ENCODE assay signal across 10 mouse cellular contexts in genomic region chr17:25568880-25569279, GRCm38 (mm10). TPM values are rescaled to one million over a fixed set of nuclear protein-coding genes. Genes with fewer than 3 reads are reported as not detected.
DNase-seq lines count a peak whose midpoint lies in the region; ATAC-seq and TF ChIP-seq lines count a peak whose summit lies in the region.
"Had no signal": no experiment of that assay in that cellular context is flagged by ENCODE, and none has a peak within 500 bp of the region (broad histone marks: within the 10 kb centered on the region; RNA-seq: fewer than 3 reads in every experiment).

No protein-coding gene starts in this region.

- peaks cover 13% of the 10 kb centered on the region; the same call in 1 of the 2 replicates for H3K4me1 ChIP-seq in kidney, embryonic 14.5 days (ENCODE audit: control insufficient read depth, insufficient read depth, low read length)
- H3K4me1 ChIP-seq in kidney, adult 2 months (ENCODE audit: control insufficient read depth, insufficient read depth, low read length) = no peaks in the 10 kb centered on the region
- peaks cover 85% of the 10 kb centered on the region for H3K4me1 ChIP-seq in embryonic facial prominence, embryonic 10.5 days
- peaks cover 5% of the 10 kb centered on the region; the same call in 1 of the 2 replicates for H3K4me1 ChIP-seq in forebrain, postnatal 0 days (ENCODE audit: insufficient read depth)
- peaks cover 28% of the 10 kb centered on the region for H3K4me1 ChIP-seq in midbrain, embryonic 15.5 days

- H3K4me2 ChIP-seq in kidney, embryonic 14.5 days (replicated peaks; ENCODE audit: low read depth, low read length) = peak overlapping the region; percentile 99; the same call in 1 of the 2 replicates
- H3K4me2 ChIP-seq in forebrain, postnatal 0 days (ENCODE audit: low read depth) = peak overlapping the region; percentile 96
- peak overlapping the region; percentile 81 for H3K4me2 ChIP-seq in midbrain, embryonic 15.5 days

- H3K4me3 ChIP-seq in kidney, embryonic 14.5 days (ENCODE audit: low read length) = peak overlapping the region; percentile 57
- no peak overlapping the region for H3K4me3 ChIP-seq in kidney, adult 2 months (ENCODE audit: insufficient read depth, low read depth, low read length)
- peak overlapping the region; percentile 67 for H3K4me3 ChIP-seq in embryonic facial prominence, embryonic 10.5 days
- H3K4me3 ChIP-seq in forebrain, postnatal 0 days (ENCODE audit: low read depth, low read length) = peak overlapping the region; percentile 53
- peak overlapping the region; percentile 46 for H3K4me3 ChIP-seq in midbrain, embryonic 15.5 days

- H3K27ac ChIP-seq in kidney, embryonic 14.5 days (ENCODE audit: low read depth, low read length) = no peak overlapping the region
- no peak overlapping the region for H3K27ac ChIP-seq in kidney, adult 2 months (ENCODE audit: insufficient read depth, low read depth, low read length)
- no peak overlapping the region for H3K27ac ChIP-seq in embryonic facial prominence, embryonic 10.5 days (replicated peaks)
- peak overlapping the region; percentile 54 for H3K27ac ChIP-seq in forebrain, postnatal 0 days (ENCODE audit: low read depth, low read length)
- H3K27ac ChIP-seq in midbrain, embryonic 15.5 days = 0 out of 2 replicates have a peak overlapping the region, but pooled peaks have one; percentile 38

- no peak for TF ChIP-seq CTCF in kidney, adult 2 months (conservative IDR thresholded peaks at IDR 0.05; ENCODE audit: insufficient read depth, insufficient read length, low read depth, low read length)
- TF ChIP-seq CTCF in forebrain, postnatal 0 days (IDR thresholded peaks at IDR 0.05; ENCODE audit: low read depth) = no peak

- H3K9me3 ChIP-seq in kidney, embryonic 14.5 days (ENCODE audit: control insufficient read depth, low read length) = no peaks in the 10 kb centered on the region
- H3K9me3 ChIP-seq in embryonic facial prominence, embryonic 10.5 days = no peaks in the 10 kb centered on the region
- H3K9me3 ChIP-seq in forebrain, postnatal 0 days (ENCODE audit: low read length) = no peaks in the 10 kb centered on the region
- H3K9me3 ChIP-seq in midbrain, embryonic 15.5 days = no peaks in the 10 kb centered on the region

- peaks cover 14% of the 10 kb centered on the region for H3K27me3 ChIP-seq in kidney, embryonic 14.5 days (ENCODE audit: control insufficient read depth, insufficient read depth, low read length)
- no peaks in the 10 kb centered on the region for H3K27me3 ChIP-seq in kidney, adult 2 months (replicated peaks; ENCODE audit: control insufficient read depth, insufficient read depth, low read length)
- peaks cover 72% of the 10 kb centered on the region for H3K27me3 ChIP-seq in embryonic facial prominence, embryonic 10.5 days (replicated peaks; ENCODE audit: low read depth, poor library complexity, severe bottlenecking)
- no peaks in the 10 kb centered on the region; the same call in 1 of the 2 replicates for H3K27me3 ChIP-seq in forebrain, postnatal 0 days (ENCODE audit: insufficient read depth, low read length)
- H3K27me3 ChIP-seq in midbrain, embryonic 15.5 days (replicated peaks) = peaks cover 35% of the 10 kb centered on the region

- no peak for DNase-seq in kidney, adult 2 months
- DNase-seq in embryonic facial prominence, embryonic 10.5 days (ENCODE audit: low spot score) = no peak
- DNase-seq in forebrain, postnatal 0 days = peak; percentile 33
- DNase-seq in urinary bladder, postnatal 10 days (ENCODE audit: low spot score) = no peak
- DNase-seq in adrenal gland, adult 2 months = no peak
- no peak for DNase-seq in yolk sac, embryonic 10.5 days (ENCODE audit: low spot score)
- DNase-seq: adrenal gland, postnatal 14 days; lung, adult 18-20 months had no signal

- H3K9ac ChIP-seq in kidney, embryonic 14.5 days (ENCODE audit: low read depth, low read length) = 0 out of 2 replicates have a peak overlapping the region, but pooled peaks have one; percentile 25
- H3K9ac ChIP-seq in forebrain, postnatal 0 days = peak overlapping the region; percentile 62
- H3K9ac ChIP-seq in midbrain, embryonic 15.5 days = no peak overlapping the region

- H3K36me3 ChIP-seq in kidney, embryonic 14.5 days (ENCODE audit: control insufficient read depth, insufficient read depth, low read length) = no peaks in the 10 kb centered on the region
- no peaks in the 10 kb centered on the region for H3K36me3 ChIP-seq in kidney, adult 2 months (ENCODE audit: control insufficient read depth, insufficient read depth, low read length)
- H3K36me3 ChIP-seq in embryonic facial prominence, embryonic 10.5 days (replicated peaks) = peaks cover 13% of the 10 kb centered on the region
- H3K36me3 ChIP-seq in forebrain, postnatal 0 days (ENCODE audit: insufficient read depth) = no peaks in the 10 kb centered on the region
- H3K36me3 ChIP-seq in midbrain, embryonic 15.5 days (replicated peaks) = no peaks in the 10 kb centered on the region

- TF ChIP-seq POLR2A in kidney, adult 2 months (IDR thresholded peaks at IDR 0.05; ENCODE audit: low read depth, low read length) = no peak

- 70% methylated on average over 11 of the region's 11 CpGs for WGBS in kidney, embryonic 14.5 days
- 67% methylated on average over 11 of the region's 11 CpGs for WGBS in kidney, adult 2 months
- 71% methylated on average over 11 of the region's 11 CpGs for WGBS in embryonic facial prominence, embryonic 10.5 days
- WGBS in forebrain, postnatal 0 days = 34% methylated on average over 11 of the region's 11 CpGs
- 67% methylated on average over 11 of the region's 11 CpGs for WGBS in midbrain, embryonic 15.5 days

- no peak for ATAC-seq in kidney, embryonic 14.5 days (ENCODE audit: low FRiP score, low TSS enrichment)
- no peak for ATAC-seq in forebrain, postnatal 0 days
- ATAC-seq in midbrain, embryonic 15.5 days (replicated peaks) = no peak

RNA-seq across cellular contexts. Expression of gene Sox8, which starts 1.6 kb away (rescaled TPM):
- polyA plus RNA-seq in kidney, embryonic 14.5 days (2014; fragmentation: Nextera tagmentation; extraction: Ambion mirVana) = 6.5 and 8.5 TPM in 2 replicates
- 0.70 and 0.76 TPM in 2 replicates for polyA plus RNA-seq in kidney, adult 2 months (2012; rRNA removed)
- 12.5 and 13.1 TPM in 2 replicates for polyA plus RNA-seq in embryonic facial prominence, embryonic 10.5 days (2016; fragmentation: Nextera tagmentation; extraction: Ambion mirVana)
- 26.6 and 27.4 TPM in 2 replicates for total RNA-seq in forebrain, postnatal 0 days (2014; rRNA removed)
- 20.8 and 22.6 TPM in 2 replicates for polyA plus RNA-seq in forebrain, postnatal 0 days (2015; fragmentation: Nextera tagmentation; extraction: Ambion mirVana)
- polyA plus RNA-seq in midbrain, embryonic 15.5 days (2015; fragmentation: Nextera tagmentation; extraction: Ambion mirVana) = 10.7 and 15.2 TPM in 2 replicates
- 1 to 10 TPM in 1 of 2 experiments, under 1 TPM in 1; 0.83 to 1.5 TPM for total RNA-seq in adrenal gland, adult 2 months (2021)
- polyA plus RNA-seq in adrenal gland, adult 2 months (2012; rRNA removed) = 1.6 and 2.8 TPM in 2 replicates

RNA-seq across cellular contexts. Expression of gene Lmf1, which starts 10.0 kb away (rescaled TPM):
- polyA plus RNA-seq in kidney, embryonic 14.5 days (2014; fragmentation: Nextera tagmentation; extraction: Ambion mirVana) = 21.3 and 29.8 TPM in 2 replicates
- polyA plus RNA-seq in kidney, adult 2 months (2012; rRNA removed) = 31.6 and 35.4 TPM in 2 replicates
- polyA plus RNA-seq in embryonic facial prominence, embryonic 10.5 days (2016; fragmentation: Nextera tagmentation; extraction: Ambion mirVana) = 26.3 and 26.6 TPM in 2 replicates
- 21.5 and 28.1 TPM in 2 replicates for total RNA-seq in forebrain, postnatal 0 days (2014; rRNA removed)
- 13.9 and 17.8 TPM in 2 replicates for polyA plus RNA-seq in forebrain, postnatal 0 days (2015; fragmentation: Nextera tagmentation; extraction: Ambion mirVana)
- 23.2 and 24.9 TPM in 2 replicates for polyA plus RNA-seq in midbrain, embryonic 15.5 days (2015; fragmentation: Nextera tagmentation; extraction: Ambion mirVana)
- 10 to 100 TPM; 40.4 to 42.6 TPM for total RNA-seq in adrenal gland, adult 2 months (2021)
- 30.3 and 35.8 TPM in 2 replicates for polyA plus RNA-seq in adrenal gland, adult 2 months (2012; rRNA removed)

Comparison
In these comparisons a context has a peak if more than half of its experiments do, and no peak if none do; other contexts are left out.
1. H3K27ac ChIP-seq: peak in forebrain, postnatal 0 days (single experiment) and midbrain, embryonic 15.5 days (single experiment); none in kidney, embryonic 14.5 days (single experiment), kidney, adult 2 months (single experiment) and embryonic facial prominence, embryonic 10.5 days (single experiment).
2. Peak in every context shown above with its lines, with median percentiles within 50 percentile points of each other: H3K4me2 ChIP-seq.